Mouse (Mus musculus): ENCODE measurements around the gene Cabp7. TPM values are rescaled to one million over a fixed set of nuclear protein-coding genes. Genes with fewer than 3 reads are reported as not detected.

Gene Cabp7
- total and polyA plus RNA-seq, 3 experiments, result 0.51 TPM; not detected in 2

- Histone ChIP-seq H3K4me1 (ENCODE audit: control insufficient read depth in 1 of 2, insufficient read depth in 2 of 2) (peaks cover 4 to 15% of the 10 kb centered on the region in 2 experiments), H3K27me3 (replicated peaks) (no peaks in the 10 kb centered on the region), H3K9me3 (replicated peaks; ENCODE audit: low read length) (peaks cover under 1% of the 10 kb centered on the region), H3K4me2 (ENCODE audit: insufficient read depth, low read depth, poor library complexity, severe bottlenecking) (no peak overlapping the region), H3K4me3 (replicated peaks in 1 of 3; ENCODE audit: low read depth in 2 of 3, low read length in 2 of 3, poor library complexity in 1 of 3) (no peak overlapping the region), H3K79me2 (replicated peaks; ENCODE audit: control insufficient read depth, extremely low read depth, insufficient read depth, poor library complexity, severe bottlenecking) (no peaks in the 10 kb centered on the region), H3K9ac (ENCODE audit: insufficient read depth, low read depth) (no peak overlapping the region), H3K36me3 (replicated peaks in 1 of 2; ENCODE audit: control insufficient read depth in 1 of 2, insufficient read depth in 1 of 2, low read length in 1 of 2) (peaks cover 21 to 31% of the 10 kb centered on the region in 2 experiments), H3K27ac (ENCODE audit: insufficient read depth, low read depth) (no peak overlapping the region)
- TF ChIP-seq ZNF384 (IDR thresholded peaks at IDR 0.05; ENCODE audit: low read depth, low read length), result no peak
- TF ChIP-seq RAD21 (IDR thresholded peaks at IDR 0.05; ENCODE audit: low read depth, low read length), result no peak
- no peak for TF ChIP-seq IRF4 (IDR thresholded peaks at IDR 0.05; ENCODE audit: low read depth, low read length)
- no peak for TF ChIP-seq ZMIZ1 (IDR thresholded peaks at IDR 0.05; ENCODE audit: low read depth, low read length)
- TF ChIP-seq ZKSCAN1 (IDR thresholded peaks at IDR 0.05; ENCODE audit: borderline replicate concordance, low read depth, low read length), result no peak
- TF ChIP-seq ELF1 (IDR thresholded peaks at IDR 0.05; ENCODE audit: low read depth, low read length), result no peak
- no peak for TF ChIP-seq MEF2A (IDR thresholded peaks at IDR 0.05; ENCODE audit: borderline replicate concordance, low read depth, low read length)
- TF ChIP-seq MAX (IDR thresholded peaks at IDR 0.05; ENCODE audit: low read length), result no peak
- no peak for TF ChIP-seq SMC3 (IDR thresholded peaks at IDR 0.05; ENCODE audit: low read depth, low read length)
- TF ChIP-seq SIN3A (IDR thresholded peaks at IDR 0.05; ENCODE audit: low read length), result no peak
- TF ChIP-seq MXI1 (IDR thresholded peaks at IDR 0.05; ENCODE audit: low read depth, low read length), result no peak
- TF ChIP-seq CHD1 (IDR thresholded peaks at IDR 0.05; ENCODE audit: low read depth, low read length), result no peak
- no peak for TF ChIP-seq E2F4 (IDR thresholded peaks at IDR 0.05; ENCODE audit: insufficient replicate concordance, low read depth, low read length)
- no peak for TF ChIP-seq HCFC1 (IDR thresholded peaks at IDR 0.05; ENCODE audit: low read depth, low read length)
- TF ChIP-seq NELFE (IDR thresholded peaks at IDR 0.05; ENCODE audit: low read depth, low read length), result no peak
- dilution Hi-C loops (cut with MboI; ENCODE audit: extremely low pct_ligation_motif_present, extremely low pct_unique_long_range_greater_than_20kb, low sequenced_read_pairs) (no loop called here), in situ Hi-C loops (cut with MboI; ENCODE audit: low pct_ligation_motif_present, low pct_unique_long_range_greater_than_20kb, low sequenced_read_pairs) (no loop called here)
- DNase-seq (ENCODE audit: extremely low read depth), result no peak
Measured at GRCm38 (mm10) chr11:4740785-4741184, 5.8 kb downstream of the Cabp7 start.

GRCm38 (mm10) chr11:4738719-4739118, 7.9 kb downstream of the Cabp7 start:
- Histone ChIP-seq H3K27ac (ENCODE audit: insufficient read depth, low read depth) (no peak overlapping the region), H3K9me3 (replicated peaks; ENCODE audit: low read length) (no peaks in the 10 kb centered on the region), H3K79me2 (replicated peaks; ENCODE audit: control insufficient read depth, extremely low read depth, insufficient read depth, poor library complexity, severe bottlenecking) (no peaks in the 10 kb centered on the region), H3K4me3 (replicated peaks in 1 of 3; ENCODE audit: low read depth in 2 of 3, low read length in 2 of 3, poor library complexity in 1 of 3) (no peak overlapping the region), H3K9ac (ENCODE audit: insufficient read depth, low read depth) (no peak overlapping the region), H3K27me3 (replicated peaks) (no peaks in the 10 kb centered on the region), H3K4me1 (ENCODE audit: control insufficient read depth in 1 of 2, insufficient read depth in 2 of 2) (peaks cover 8 to 35% of the 10 kb centered on the region in 2 experiments), H3K36me3 (replicated peaks in 1 of 2; ENCODE audit: control insufficient read depth in 1 of 2, insufficient read depth in 1 of 2, low read length in 1 of 2) (peaks cover 21 to 50% of the 10 kb centered on the region in 2 experiments), H3K4me2 (ENCODE audit: insufficient read depth, low read depth, poor library complexity, severe bottlenecking) (no peak overlapping the region)
- no peak for DNase-seq (ENCODE audit: extremely low read depth)
- TF ChIP-seq ZMIZ1 (IDR thresholded peaks at IDR 0.05; ENCODE audit: low read depth, low read length), result no peak
- TF ChIP-seq MAZ (IDR thresholded peaks at IDR 0.05; ENCODE audit: low read depth, low read length), result no peak
- no peak for TF ChIP-seq RAD21 (IDR thresholded peaks at IDR 0.05; ENCODE audit: low read depth, low read length)
- no peak for TF ChIP-seq NELFE (IDR thresholded peaks at IDR 0.05; ENCODE audit: low read depth, low read length)
- no peak for TF ChIP-seq POLR2AphosphoS2 (IDR thresholded peaks at IDR 0.05; ENCODE audit: low read depth, low read length)
- TF ChIP-seq MAFK (IDR thresholded peaks at IDR 0.05; ENCODE audit: insufficient replicate concordance, low read length), result no peak
- TF ChIP-seq ELF1 (IDR thresholded peaks at IDR 0.05; ENCODE audit: low read depth, low read length), result no peak
- no peak for TF ChIP-seq ZKSCAN1 (IDR thresholded peaks at IDR 0.05; ENCODE audit: borderline replicate concordance, low read depth, low read length)
- TF ChIP-seq SMC3 (IDR thresholded peaks at IDR 0.05; ENCODE audit: low read depth, low read length), result no peak
- no peak for TF ChIP-seq MEF2A (IDR thresholded peaks at IDR 0.05; ENCODE audit: borderline replicate concordance, low read depth, low read length)
- no peak for TF ChIP-seq RCOR1 (conservative IDR thresholded peaks at IDR 0.05; ENCODE audit: low read depth, low read length)
- no peak for TF ChIP-seq CHD2 (IDR thresholded peaks at IDR 0.05; ENCODE audit: low read length)
- TF ChIP-seq HCFC1 (IDR thresholded peaks at IDR 0.05; ENCODE audit: low read depth, low read length), result no peak
- no peak for TF ChIP-seq PAX5 (IDR thresholded peaks at IDR 0.05; ENCODE audit: low read length)
- TF ChIP-seq KAT2A (IDR thresholded peaks at IDR 0.05; ENCODE audit: insufficient replicate concordance, low read length), result no peak
- in situ Hi-C loops (cut with MboI; ENCODE audit: low pct_ligation_motif_present, low pct_unique_long_range_greater_than_20kb, low sequenced_read_pairs), result loop anchor here (5.0 kb wide), 1 partner anchor 34 kb away; no protein-coding TSS in a partner anchor
- dilution Hi-C loops (cut with MboI; ENCODE audit: extremely low pct_ligation_motif_present, extremely low pct_unique_long_range_greater_than_20kb, low sequenced_read_pairs), result no loop called here
